ENCODE assay signal across 9 mouse cellular contexts in genomic region chr19:25395035-25395434, GRCm38 (mm10).
DNase-seq lines count a peak whose midpoint lies in the region; ATAC-seq and TF ChIP-seq lines count a peak whose summit lies in the region.
"Had no signal": no experiment of that assay in that cellular context is flagged by ENCODE, and none has a peak within 500 bp of the region (broad histone marks: within the 10 kb centered on the region; RNA-seq: fewer than 3 reads in every experiment).

No protein-coding gene starts in this region.

- no peaks in the 10 kb centered on the region for H3K27me3 ChIP-seq in midbrain, embryonic 15.5 days (replicated peaks)

- peak; percentile 68 for ATAC-seq in midbrain, embryonic 15.5 days (replicated peaks)

- no peak for TF ChIP-seq CTCF in layer of hippocampus, adult 2 months (conservative IDR thresholded peaks at IDR 0.05)

- H3K4me1 ChIP-seq in midbrain, embryonic 15.5 days = peaks cover 16% of the 10 kb centered on the region
- H3K4me1 ChIP-seq: megakaryocyte, embryonic 14.5 days had no signal

- H3K4me3 ChIP-seq in layer of hippocampus, adult 2 months = peak overlapping the region; percentile 10; the same call in 1 of the 2 replicates
- no peak overlapping the region for H3K4me3 ChIP-seq in midbrain, embryonic 15.5 days
- H3K4me3 ChIP-seq: megakaryocyte, embryonic 14.5 days had no signal

- intact Hi-C loops in heart, postnatal 10 days (cut with DNase I) = no loop called here

- H3K9ac ChIP-seq in midbrain, embryonic 15.5 days = no peak overlapping the region

- no peaks in the 10 kb centered on the region for H3K36me3 ChIP-seq in midbrain, embryonic 15.5 days (replicated peaks)

- WGBS in midbrain, embryonic 15.5 days = 11% methylated on average over 10 of the region's 10 CpGs

- H3K9me3 ChIP-seq in midbrain, embryonic 15.5 days = no peaks in the 10 kb centered on the region
- H3K9me3 ChIP-seq: megakaryocyte, embryonic 14.5 days had no signal

- peak overlapping the region; percentile 32 for H3K4me2 ChIP-seq in midbrain, embryonic 15.5 days

- peak overlapping the region; percentile 76 for H3K27ac ChIP-seq in layer of hippocampus, adult 2 months
- peak overlapping the region; percentile 7; the same call in 1 of the 2 replicates for H3K27ac ChIP-seq in midbrain, embryonic 15.5 days

- peak in 1 of 2 experiments; percentile 28 for DNase-seq in layer of hippocampus, adult 2 months (ENCODE audit: low spot score in 2 of 2)
- DNase-seq in layer of hippocampus, adult 9-10 months (ENCODE audit: low spot score) = no peak
- DNase-seq in fibroblast of lung, adult 2 months (ENCODE audit: low read depth) = peak; percentile 81
- peak; percentile 78 to 79 for DNase-seq in heart, postnatal 10 days
- DNase-seq in layer of hippocampus, postnatal 36 days = peak; percentile 6 to 35
- DNase-seq in T-cell, adult 2 months (ENCODE audit: low spot score) = no peak
- DNase-seq in natural killer cell, adult 2 months (ENCODE audit: low spot score in 2 of 2) = no peak

Comparison
In these comparisons a context has a peak if more than half of its experiments do, and no peak if none do; other contexts are left out.
1. DNase-seq: peak in fibroblast of lung, adult 2 months (single experiment), heart, postnatal 10 days (2 of 2) and layer of hippocampus, postnatal 36 days (2 of 2); none in layer of hippocampus, adult 9-10 months (single experiment), T-cell, adult 2 months (single experiment) and natural killer cell, adult 2 months (0 of 2).